Mouse (Mus musculus): Measurements from ENCODE around the gene Ube2h. TPM values are rescaled to one million over a fixed set of nuclear protein-coding genes. Genes with fewer than 3 reads are reported as not detected.

Gene Ube2h
- 233 and 347 TPM in 2 replicates for polyA plus RNA-seq (2012; rRNA removed)

DNA sequence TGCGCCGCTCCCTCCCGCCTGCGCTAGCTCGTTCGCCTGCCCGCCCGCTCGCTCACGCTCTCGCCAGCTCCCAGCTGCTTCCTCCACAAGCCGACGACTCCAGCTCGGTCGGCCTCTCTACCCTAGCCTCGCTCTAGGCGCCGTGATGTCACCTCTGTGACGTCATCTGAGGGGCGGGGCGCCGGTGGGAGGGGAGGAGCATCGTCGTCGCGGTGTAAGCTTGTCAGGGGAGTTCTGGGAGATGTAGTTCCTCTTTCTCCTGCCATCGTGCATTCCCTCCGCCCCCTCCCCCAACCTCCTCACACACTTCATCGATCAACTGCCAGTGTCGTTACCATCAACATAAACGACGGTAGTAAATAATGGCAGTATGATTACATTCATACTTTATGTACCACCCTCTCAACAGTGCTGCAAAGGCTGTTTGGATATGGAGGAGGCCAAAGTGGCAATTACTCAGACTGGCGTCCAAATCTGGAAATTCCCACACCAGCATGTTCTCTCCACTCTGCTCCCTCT lies at the start of gene Ube2h:
Gene Ube2h (minus strand): TSS at position 141 of the 519 bp plus-strand sequence.

Other genes with a start within 250 kb of the Ube2h start
- gene Zc3hc1, start 86.5 kb upstream of the Ube2h start, polyA plus RNA-seq (2012; rRNA removed): 17.1 and 19.3 TPM in 2 replicates
- 18.4 and 25.9 TPM in 2 replicates for gene Klhdc10, start 97.3 kb upstream of the Ube2h start, polyA plus RNA-seq (2012; rRNA removed)
- 46.7 and 62.1 TPM in 2 replicates for gene Tmem209, start 205.2 kb upstream of the Ube2h start, polyA plus RNA-seq (2012; rRNA removed)
- not detected in 2 replicates for gene Ssmem1, start 205.3 kb upstream of the Ube2h start, polyA plus RNA-seq (2012; rRNA removed)
- 0.61 and 0.85 TPM in 2 replicates for gene Cpa2, start 237.0 kb upstream of the Ube2h start, polyA plus RNA-seq (2012; rRNA removed)